Mouse (Mus musculus) adrenal gland, adult 2 months (tissue): ENCODE data around the gene Slc26a9. TPM values are rescaled to one million over a fixed set of nuclear protein-coding genes. Genes with fewer than 3 reads are reported as not detected.
"Not testable (repeated sequence)": the region's sequence is repeated elsewhere in the genome, so short reads cannot be mapped to it uniquely, and the experiment has no call there.

Experiments
- DNase-seq: peaks from one replicate; pipeline ENCODE4 v3.0.0; 2021
- polyA plus RNA-seq: library from polyadenylated mRNA; depleted of rRNA; stranded (reverse); fragments of >200 nt; gene quantifications from 2 replicates; pipeline ENCODE4 v1.2.3, GENCODE M21; 2012
- total RNA-seq, 2 experiments: library from RNA; stranded (reverse); gene quantifications; 2 replicates each; pipeline ENCODE4 v1.2.3; 2021

Slc26a9 gene
- total and polyA plus RNA-seq, 3 experiments: 0.12 to 0.18 TPM; not detected in 1

- no peak for DNase-seq
These were observed 25.5 kb downstream of the Slc26a9 start for GRCm38 (mm10) chr1:131769296-131769695.

DNA sequence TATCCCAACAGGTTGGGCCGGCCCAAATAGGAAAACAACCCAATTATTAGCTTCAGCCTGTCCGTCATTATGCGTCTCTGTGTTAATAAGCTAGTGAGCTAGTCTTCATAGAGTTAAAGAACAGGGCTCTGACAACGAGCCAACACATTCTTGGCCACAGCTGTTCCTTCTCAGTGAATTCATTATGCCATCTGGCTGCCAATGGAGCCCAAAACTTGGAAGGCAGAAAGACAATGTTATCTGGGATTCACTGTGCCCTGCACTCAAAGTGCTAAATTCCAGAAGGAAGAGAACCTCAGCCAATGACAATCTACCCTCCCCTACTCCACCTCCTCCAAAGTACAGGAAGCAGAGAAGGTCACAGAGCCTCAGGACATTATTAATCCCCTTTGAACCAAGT, 26.8 kb downstream of the Slc26a9 start:
- DNase-seq: no peak

GRCm38 (mm10) chr1:131771440-131771839, 27.6 kb downstream of the Slc26a9 start:
- no peak for DNase-seq

- no peak for DNase-seq
These were observed 50.8 kb downstream of the Slc26a9 start for GRCm38 (mm10) chr1:131794591-131794990.

GRCm38 (mm10) chr1:131795171-131795570, 51.3 kb downstream of the Slc26a9 start:
- DNase-seq: no peak

DNA sequence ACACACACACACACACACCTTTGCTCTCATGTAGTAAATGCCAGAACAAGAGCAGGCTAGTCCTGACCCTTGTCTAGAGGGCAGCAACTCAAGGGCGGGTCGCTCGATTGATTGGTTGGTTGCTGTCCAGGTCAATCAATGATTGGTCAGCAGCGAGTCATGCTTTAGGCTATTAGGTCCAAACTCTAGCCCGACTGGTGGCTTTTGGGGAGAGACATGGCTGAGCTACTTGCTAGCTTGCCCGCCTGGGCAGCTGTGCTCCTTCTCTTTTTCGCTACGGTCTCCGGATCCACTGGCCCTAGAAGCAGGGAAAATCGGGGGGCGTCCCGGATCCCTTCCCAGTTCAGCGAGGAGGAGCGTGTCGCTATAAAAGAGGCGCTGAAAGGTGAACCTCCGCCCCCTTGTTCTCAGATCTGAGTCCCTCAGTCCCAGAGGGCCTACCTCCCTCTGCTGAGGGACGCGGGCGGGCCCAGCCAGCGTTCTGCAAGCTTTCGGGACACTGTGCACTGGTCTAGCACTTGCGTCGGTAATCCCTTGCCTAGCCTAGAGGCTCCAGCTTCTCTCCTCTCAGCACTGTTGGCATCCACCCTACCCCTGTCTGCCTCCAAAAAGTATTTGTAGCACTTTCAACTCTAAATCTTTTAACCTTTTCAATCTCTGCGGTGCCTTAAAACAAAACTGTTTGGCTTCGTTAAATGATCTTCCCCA, 53.5 kb downstream of the Slc26a9 start, which contains the start of gene Pm20d1:
Pm20d1 (plus strand) TSS at position 180 of the 708 bp plus-strand sequence.
- peak; percentile 85 for DNase-seq

- DNase-seq: no peak
These were observed 56.2 kb downstream of the Slc26a9 start for GRCm38 (mm10) chr1:131800001-131800400.

DNA sequence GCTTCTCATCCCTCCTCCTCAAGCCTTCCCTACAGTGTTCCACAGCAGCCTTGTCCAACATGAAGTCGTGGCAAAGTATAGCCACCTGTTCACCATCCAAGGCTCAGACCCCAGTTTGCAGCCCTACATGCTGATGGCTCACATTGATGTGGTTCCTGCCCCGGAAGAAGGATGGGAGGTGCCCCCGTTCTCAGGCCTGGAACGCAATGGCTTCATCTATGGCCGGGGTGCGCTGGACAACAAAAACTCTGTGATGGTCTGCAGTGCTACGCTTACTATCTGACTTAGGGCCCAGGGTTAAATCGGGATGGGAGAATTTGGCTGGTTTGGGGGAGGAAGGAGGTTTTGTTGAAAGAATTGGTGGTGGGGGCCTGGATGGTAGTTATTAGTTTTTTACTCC, 57.2 kb downstream of the Slc26a9 start:
- DNase-seq: no peak

GRCm38 (mm10) chr1:131802652-131803051, 58.8 kb downstream of the Slc26a9 start:
- DNase-seq: peak; percentile 43

DNA sequence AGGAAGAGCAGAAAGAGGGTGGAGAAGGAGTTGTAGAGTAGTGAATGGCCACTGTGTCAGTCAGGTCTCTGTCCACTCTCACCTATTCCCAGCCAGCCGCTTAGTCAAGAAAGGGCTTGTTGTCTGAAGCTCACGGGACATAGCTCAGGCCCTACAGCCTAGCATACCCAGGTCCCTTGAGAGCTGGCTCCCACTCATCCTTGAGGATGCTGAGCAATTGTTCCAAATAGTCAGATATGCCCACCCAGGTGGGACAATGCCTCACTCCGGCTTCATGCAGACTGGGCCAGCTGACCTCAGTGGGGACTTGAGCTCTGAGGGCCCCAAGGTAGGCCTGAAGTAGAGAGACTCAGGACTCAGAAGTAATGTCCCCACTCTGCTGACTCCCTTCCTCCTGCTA, 60.3 kb downstream of the Slc26a9 start:
- DNase-seq: no peak

DNA sequence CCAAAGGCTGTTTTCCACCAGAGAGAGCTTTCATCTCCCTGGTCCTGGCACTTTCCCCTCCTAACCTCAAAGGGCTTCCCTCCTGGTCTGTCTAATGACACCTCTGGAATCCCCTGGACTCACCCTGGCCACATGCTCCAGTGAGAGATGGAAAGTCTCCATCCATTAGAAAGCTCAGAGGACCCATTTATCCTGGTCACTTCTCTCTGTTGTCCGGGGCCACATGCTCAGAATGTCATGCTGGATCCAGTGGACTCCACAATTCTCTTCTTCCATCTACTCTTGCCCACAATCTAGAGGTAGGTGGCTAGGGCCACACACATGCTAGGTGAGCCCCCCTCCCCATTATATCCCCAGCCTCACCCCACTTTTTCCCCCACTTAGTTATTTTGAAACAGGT, 65.2 kb downstream of the Slc26a9 start:
- no peak for DNase-seq

DNA sequence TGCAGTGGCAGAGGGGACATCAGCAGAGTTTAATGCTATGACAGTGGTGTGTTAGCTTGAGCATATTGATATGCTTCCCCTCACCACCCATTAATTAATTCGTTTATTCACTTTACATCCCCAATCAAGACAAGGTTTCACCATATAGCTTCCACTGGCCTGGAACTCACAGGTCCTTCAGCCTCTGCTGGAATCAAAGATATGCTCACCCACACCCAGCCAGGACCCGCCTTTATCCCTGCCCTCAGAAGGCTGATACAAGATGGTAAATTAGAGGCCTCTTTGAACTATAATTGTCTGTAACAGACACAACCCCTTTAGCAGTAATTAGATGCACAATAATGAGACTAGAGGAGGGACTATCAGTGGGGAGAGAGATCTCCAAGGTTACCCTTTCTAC, 65.8 kb downstream of the Slc26a9 start:
- no peak for DNase-seq

- no peak for DNase-seq
These were observed 67.6 kb downstream of the Slc26a9 start for GRCm38 (mm10) chr1:131811393-131811792.

DNA sequence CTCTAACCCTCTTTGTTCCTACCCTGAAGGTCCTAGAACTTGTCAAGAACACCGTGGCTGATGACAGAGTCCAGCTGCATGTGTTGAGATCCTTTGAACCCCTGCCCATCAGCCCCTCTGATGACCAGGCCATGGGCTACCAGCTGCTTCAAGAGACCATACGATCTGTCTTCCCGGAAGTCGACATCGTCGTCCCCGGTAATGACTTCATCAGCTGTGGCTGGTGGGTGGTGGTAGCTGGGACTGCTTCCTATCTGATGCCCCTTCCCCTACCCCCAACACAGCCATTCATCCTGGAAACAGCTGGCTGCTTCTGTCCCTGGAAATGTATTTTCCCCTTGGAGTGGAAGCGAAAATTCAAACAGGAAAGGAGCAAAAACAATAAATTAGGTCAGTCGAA, 68.2 kb downstream of the Slc26a9 start:
- DNase-seq: no peak

GRCm38 (mm10) chr1:131812631-131813295, 68.9 kb downstream of the Slc26a9 start:
- DNase-seq: no peak

DNA sequence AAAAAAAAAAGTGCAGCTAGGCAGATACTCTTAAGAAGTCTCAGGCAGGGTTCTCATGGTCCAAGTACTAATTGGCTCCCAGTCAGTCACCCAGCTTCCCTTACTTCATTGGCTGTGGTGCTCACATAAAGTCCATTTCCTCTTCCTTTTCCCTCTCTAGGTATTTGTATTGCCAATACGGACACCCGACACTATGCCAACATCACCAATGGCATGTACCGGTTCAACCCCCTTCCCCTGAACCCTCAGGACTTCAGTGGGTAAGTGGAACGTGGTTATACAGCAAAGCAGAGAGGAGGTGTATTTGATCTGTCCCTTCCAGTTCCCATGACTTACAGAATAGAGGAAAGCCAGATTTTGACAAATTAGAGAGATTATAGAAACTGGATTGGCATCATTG, 69.9 kb downstream of the Slc26a9 start:
- DNase-seq: no peak

DNA sequence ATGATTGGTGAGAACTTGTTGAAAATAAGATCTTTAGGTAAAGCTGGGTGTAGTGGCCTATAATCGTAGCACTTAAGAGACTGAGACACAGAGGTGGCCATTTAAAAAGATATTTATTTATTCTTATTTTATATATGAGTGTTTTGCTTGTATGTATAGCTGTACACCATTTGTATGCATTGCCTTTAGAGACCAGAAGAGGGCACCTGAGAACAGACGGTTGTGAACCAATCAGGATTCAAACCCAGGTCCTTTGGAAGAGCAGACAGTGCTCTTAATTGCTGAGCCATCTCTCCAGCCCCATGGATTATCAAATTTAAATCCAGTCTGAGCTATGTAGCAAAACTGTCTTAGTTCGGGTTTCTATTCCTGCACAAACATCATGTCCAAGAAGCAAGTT, 70.4 kb downstream of the Slc26a9 start:
- no peak for DNase-seq

- DNase-seq: no peak
These were observed 73.1 kb downstream of the Slc26a9 start for GRCm38 (mm10) chr1:131816886-131817285.

GRCm38 (mm10) chr1:131820353-131820752, 76.5 kb downstream of the Slc26a9 start:
- DNase-seq: not testable (repeated sequence)

- DNase-seq: no peak
These were observed 77.1 kb downstream of the Slc26a9 start for GRCm38 (mm10) chr1:131820887-131821328.
